Mouse (Mus musculus) right cerebral cortex, adult 18-20 months (tissue): ENCODE measurements around the gene Umod.

Experiments used
- DNase-seq: peaks from one replicate; pipeline ENCODE4 v3.0.0; 2022; ENCODE audit warnings: mixed read lengths

Umod gene

GRCm38 (mm10) chr7:119427180-119427616 is 51.9 kb downstream of the Umod start:
- DNase-seq: peak; percentile 68

GRCm38 (mm10) chr7:119420730-119421129 is 58.4 kb downstream of the Umod start:
- DNase-seq: peak; percentile 6

GRCm38 (mm10) chr7:119418523-119418922 is 60.6 kb downstream of the Umod start:
- DNase-seq: peak; percentile 7
